Mouse (Mus musculus): ENCODE data around the gene Lcn11. TPM values are rescaled to one million over a fixed set of nuclear protein-coding genes. Genes with fewer than 3 reads are reported as not detected.
"Not testable (repeated sequence)": the region's sequence is repeated elsewhere in the genome, so short reads cannot be mapped to it uniquely, and the experiment has no call there.

Gene Lcn11
- not detected in 2 replicates for polyA plus RNA-seq (2016; fragmentation: Nextera tagmentation; extraction: Ambion mirVana)

GRCm38 (mm10) chr2:25776717-25777116 is at the start of gene Lcn11:
Gene Lcn11, plus strand, starts transcription at chr2:25777017.
- H3K27me3 ChIP-seq (replicated peaks; ENCODE audit: low read depth, poor library complexity, severe bottlenecking) = no peaks in the 10 kb centered on the region
- no peak within 1 kb of the TSS for H3K27ac ChIP-seq (replicated peaks)
- 98% methylated on average over 1 of the region's 1 CpGs for WGBS
- DNase-seq (ENCODE audit: low spot score) = no peak
- no peak within 1 kb of the TSS for H3K4me3 ChIP-seq
- no peaks in the 10 kb centered on the region for H3K36me3 ChIP-seq (replicated peaks)
- no peaks in the 10 kb centered on the region for H3K4me1 ChIP-seq
- H3K9me3 ChIP-seq = no peaks in the 10 kb centered on the region

DNA sequence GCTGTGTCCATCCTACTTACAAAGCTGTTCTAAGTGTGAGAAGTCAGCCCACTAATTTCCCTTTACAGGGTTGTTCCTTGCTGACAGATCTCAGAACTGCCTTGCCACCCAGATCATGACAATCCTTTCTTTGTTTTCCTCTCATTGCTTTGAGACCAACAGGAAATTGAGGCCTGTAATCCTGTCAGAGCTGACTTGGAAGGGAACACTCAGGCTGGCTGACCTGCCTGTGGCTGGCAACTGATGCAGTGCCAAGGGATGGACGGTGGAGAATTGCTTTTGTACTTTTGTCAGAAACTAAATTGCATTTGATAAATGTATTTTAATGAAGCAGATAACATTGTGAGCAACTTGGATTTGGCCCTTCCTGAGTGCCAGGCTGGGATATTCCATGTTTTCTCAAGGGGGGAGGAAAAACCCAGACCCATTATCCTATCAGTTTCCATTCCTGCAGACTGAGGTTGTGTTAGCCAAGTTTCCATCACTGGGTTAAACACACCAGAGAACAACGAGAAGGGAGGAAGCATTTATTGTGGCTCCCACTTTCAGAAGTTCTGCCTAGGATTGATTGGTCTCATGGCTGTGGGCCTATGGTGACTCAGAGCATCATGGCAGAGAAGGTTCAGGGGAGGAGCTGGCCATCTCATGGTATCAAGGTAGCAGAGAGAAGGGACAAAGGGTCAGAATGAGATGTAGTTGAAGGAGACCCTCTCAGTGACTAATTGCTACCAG is 43.5 kb upstream of the Lcn11 start:
- no peak for DNase-seq (ENCODE audit: low spot score)
- WGBS = 49% methylated on average over 2 of the region's 2 CpGs
- peaks cover 4% of the 10 kb centered on the region; the same call in 1 of the 2 replicates for H3K9me3 ChIP-seq
- no peak overlapping the region for H3K27ac ChIP-seq (replicated peaks)
- no peaks in the 10 kb centered on the region for H3K4me1 ChIP-seq
- H3K4me3 ChIP-seq = no peak overlapping the region
- no peaks in the 10 kb centered on the region for H3K27me3 ChIP-seq (replicated peaks; ENCODE audit: low read depth, poor library complexity, severe bottlenecking)
- H3K36me3 ChIP-seq (replicated peaks) = no peaks in the 10 kb centered on the region

DNA sequence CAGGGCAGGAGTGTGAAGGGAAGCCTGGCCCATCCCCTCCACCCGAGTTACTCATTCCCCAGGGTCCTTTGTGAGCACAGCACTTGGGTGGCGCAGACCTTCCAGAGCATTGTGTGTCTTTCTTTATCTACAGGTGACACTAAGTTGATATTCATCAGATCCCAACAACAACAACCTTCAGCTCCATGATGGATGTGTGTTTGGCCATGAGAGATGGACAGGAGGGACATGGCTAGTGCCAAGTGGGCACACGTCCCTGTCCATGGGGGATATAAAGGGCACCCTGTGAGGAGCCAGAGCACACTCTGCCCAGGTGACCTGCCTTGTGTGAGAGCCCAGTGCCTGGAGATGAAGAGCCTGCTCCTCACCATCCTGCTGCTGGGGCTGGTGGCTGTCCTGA is 40.1 kb upstream of the Lcn11 start, which contains the start of gene Obp2b:
Gene Obp2b, plus strand, starts transcription at position 301 of the 400 bp plus-strand sequence.
- 77% methylated on average over 3 of the region's 3 CpGs for WGBS
- not testable (repeated sequence) for H3K4me3 ChIP-seq; H3K36me3 ChIP-seq (replicated peaks); H3K27me3 ChIP-seq (replicated peaks; ENCODE audit: low read depth, poor library complexity, severe bottlenecking); H3K27ac ChIP-seq (replicated peaks); DNase-seq (ENCODE audit: low spot score); H3K4me1 ChIP-seq; H3K9me3 ChIP-seq

DNA sequence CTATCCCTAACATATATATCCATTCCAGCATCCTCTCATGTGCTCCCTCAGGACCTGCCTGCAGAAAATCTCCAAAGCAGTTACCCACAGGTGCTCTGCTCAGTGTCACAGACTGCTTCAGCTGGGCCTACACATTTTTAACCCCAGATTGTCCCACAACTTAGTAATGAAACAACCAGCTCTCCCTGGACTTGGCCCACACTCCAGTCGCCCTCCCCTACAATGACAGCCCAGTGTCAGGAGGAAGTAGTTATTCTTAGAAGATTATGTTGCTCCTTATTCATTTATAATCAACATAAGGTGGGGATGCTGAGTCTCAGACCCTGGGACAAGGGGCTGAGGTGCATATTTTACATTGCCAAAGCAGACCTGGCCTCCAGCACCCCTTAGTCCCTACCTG is 35.1 kb upstream of the Lcn11 start:
- Histone ChIP-seq H3K9me3 (no peaks in the 10 kb centered on the region), H3K27ac (replicated peaks) (no peak overlapping the region), H3K4me1 (no peaks in the 10 kb centered on the region), H3K27me3 (replicated peaks; ENCODE audit: low read depth, poor library complexity, severe bottlenecking) (no peaks in the 10 kb centered on the region), H3K36me3 (replicated peaks) (no peaks in the 10 kb centered on the region), H3K4me3 (no peak overlapping the region)
- 73% methylated on average over 1 of the region's 1 CpGs for WGBS
- DNase-seq (ENCODE audit: low spot score) = no peak

- 83% methylated on average over 1 of the region's 1 CpGs for WGBS
- no peak for DNase-seq (ENCODE audit: low spot score)
- H3K27ac ChIP-seq (replicated peaks) = no peak overlapping the region
- no peaks in the 10 kb centered on the region; the same call in 1 of the 2 replicates for H3K9me3 ChIP-seq
- H3K4me1 ChIP-seq = no peaks in the 10 kb centered on the region
- no peaks in the 10 kb centered on the region for H3K27me3 ChIP-seq (replicated peaks; ENCODE audit: low read depth, poor library complexity, severe bottlenecking)
- H3K36me3 ChIP-seq (replicated peaks) = no peaks in the 10 kb centered on the region
- H3K4me3 ChIP-seq = no peak overlapping the region
Observed at GRCm38 (mm10) chr2:25754201-25754600, 22.6 kb upstream of the Lcn11 start.

- 28% methylated on average over 4 of the region's 4 CpGs for WGBS
- Histone ChIP-seq H3K4me3 (no peak overlapping the region), H3K4me1 (no peaks in the 10 kb centered on the region), H3K27me3 (replicated peaks; ENCODE audit: low read depth, poor library complexity, severe bottlenecking) (no peaks in the 10 kb centered on the region), H3K9me3 (no peaks in the 10 kb centered on the region; the same call in 1 of the 2 replicates), H3K27ac (replicated peaks) (no peak overlapping the region), H3K36me3 (replicated peaks) (no peaks in the 10 kb centered on the region)
- DNase-seq (ENCODE audit: low spot score) = no peak
Observed at GRCm38 (mm10) chr2:25758064-25758625, 18.7 kb upstream of the Lcn11 start.

GRCm38 (mm10) chr2:25765269-25765668 is 11.5 kb upstream of the Lcn11 start, which contains the start of gene Lcn3:
Gene Lcn3, plus strand, starts transcription at chr2:25765569.
- Histone ChIP-seq H3K27ac (replicated peaks) (no peak within 1 kb of the TSS), H3K4me1 (no peaks in the 10 kb centered on the region), H3K36me3 (replicated peaks) (no peaks in the 10 kb centered on the region), H3K9me3 (no peaks in the 10 kb centered on the region), H3K4me3 (no peak within 1 kb of the TSS), H3K27me3 (replicated peaks; ENCODE audit: low read depth, poor library complexity, severe bottlenecking) (no peaks in the 10 kb centered on the region)
- WGBS = 58% methylated on average over 2 of the region's 2 CpGs
- no peak for DNase-seq (ENCODE audit: low spot score)

DNA sequence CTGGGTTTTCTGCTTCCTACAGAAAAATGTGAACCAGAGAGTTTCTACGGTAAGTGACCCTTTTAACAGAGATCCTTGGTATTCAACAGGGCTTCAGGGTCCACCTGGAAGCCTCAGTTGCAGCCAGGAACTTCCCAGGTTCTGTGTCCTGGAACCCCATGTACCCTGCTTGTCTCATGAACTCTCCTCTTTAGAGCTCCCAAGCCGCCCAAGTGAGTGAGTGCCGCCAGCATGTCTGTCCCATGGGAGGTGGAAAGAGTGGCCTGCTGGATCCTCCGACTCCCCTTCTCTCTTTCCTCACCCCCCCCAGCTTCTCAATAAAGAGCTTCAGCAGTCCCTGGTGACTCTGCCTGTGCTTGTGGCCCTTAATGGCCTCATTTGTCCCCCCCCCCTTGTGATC is 9.1 kb upstream of the Lcn11 start:
- DNase-seq (ENCODE audit: low spot score) = no peak
- Histone ChIP-seq H3K27ac (replicated peaks) (no peak overlapping the region), H3K36me3 (replicated peaks) (no peaks in the 10 kb centered on the region), H3K27me3 (replicated peaks; ENCODE audit: low read depth, poor library complexity, severe bottlenecking) (no peaks in the 10 kb centered on the region), H3K4me1 (no peaks in the 10 kb centered on the region), H3K9me3 (no peaks in the 10 kb centered on the region), H3K4me3 (no peak overlapping the region)
- whole genome bisulfite sequencing = 88% methylated on average over 4 of the region's 4 CpGs

- H3K27me3 ChIP-seq (replicated peaks; ENCODE audit: low read depth, poor library complexity, severe bottlenecking) = no peaks in the 10 kb centered on the region
- DNase-seq (ENCODE audit: low spot score) = no peak
- no peaks in the 10 kb centered on the region for H3K4me1 ChIP-seq
- no peak overlapping the region for H3K4me3 ChIP-seq
- H3K36me3 ChIP-seq (replicated peaks) = no peaks in the 10 kb centered on the region
- no peaks in the 10 kb centered on the region for H3K9me3 ChIP-seq
- WGBS = 86% methylated on average over 2 of the region's 2 CpGs
- no peak overlapping the region for H3K27ac ChIP-seq (replicated peaks)
Observed at GRCm38 (mm10) chr2:25773507-25773906, 3.3 kb upstream of the Lcn11 start.

DNA sequence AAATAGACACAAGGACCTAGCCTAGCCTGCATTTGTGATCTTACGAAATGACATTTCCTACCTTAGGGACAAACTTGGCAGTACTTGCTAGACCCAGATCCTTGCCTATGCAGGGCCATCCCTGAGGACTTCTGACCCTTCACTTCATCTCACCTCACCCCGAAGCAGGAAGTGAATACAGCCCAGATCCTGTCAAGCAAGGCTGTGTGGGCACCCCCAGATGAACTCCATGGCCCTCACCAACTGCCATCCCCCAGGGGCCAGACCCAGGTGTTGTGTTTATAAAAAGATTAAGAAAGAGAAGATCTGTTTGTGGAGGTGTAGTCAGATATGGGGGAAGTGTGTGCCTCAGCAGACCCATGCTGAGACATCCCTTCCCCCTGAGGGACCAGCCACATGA is 2.2 kb upstream of the Lcn11 start:
- Histone ChIP-seq H3K27me3 (replicated peaks; ENCODE audit: low read depth, poor library complexity, severe bottlenecking) (no peaks in the 10 kb centered on the region), H3K36me3 (replicated peaks) (no peaks in the 10 kb centered on the region), H3K4me1 (no peaks in the 10 kb centered on the region), H3K9me3 (no peaks in the 10 kb centered on the region), H3K4me3 (no peak overlapping the region), H3K27ac (replicated peaks) (no peak overlapping the region)
- DNase-seq (ENCODE audit: low spot score) = no peak
- WGBS = 79% methylated on average over 2 of the region's 2 CpGs

DNA sequence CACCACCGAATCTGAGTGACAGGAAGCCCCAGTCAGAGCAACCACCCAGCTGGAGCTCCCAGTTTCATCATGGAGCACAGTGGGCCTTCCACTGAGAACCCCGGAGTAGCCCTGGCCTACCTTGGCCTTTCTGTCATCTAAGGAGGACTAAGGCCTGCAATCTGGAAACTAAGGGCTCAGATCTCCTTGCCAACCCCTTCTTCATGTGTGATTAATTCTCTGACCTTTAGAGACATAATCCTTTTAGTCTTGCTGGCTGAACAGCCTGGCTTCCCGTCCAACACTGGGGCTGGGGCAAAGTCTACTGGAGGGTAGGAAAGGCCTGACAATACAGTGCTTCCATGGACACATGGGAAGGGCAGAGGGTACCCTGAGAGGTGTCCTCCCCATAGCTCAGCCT is 826 bp upstream of the Lcn11 start:
- DNase-seq (ENCODE audit: low spot score) = no peak
- 75% methylated on average over 3 of the region's 3 CpGs for WGBS
- H3K27me3 ChIP-seq (replicated peaks; ENCODE audit: low read depth, poor library complexity, severe bottlenecking) = no peaks in the 10 kb centered on the region
- H3K4me3 ChIP-seq = no peak overlapping the region
- H3K27ac ChIP-seq (replicated peaks) = no peak overlapping the region
- no peaks in the 10 kb centered on the region for H3K36me3 ChIP-seq (replicated peaks)
- no peaks in the 10 kb centered on the region for H3K4me1 ChIP-seq
- no peaks in the 10 kb centered on the region for H3K9me3 ChIP-seq

GRCm38 (mm10) chr2:25779076-25779475 is 2.3 kb downstream of the Lcn11 start:
- no peaks in the 10 kb centered on the region for H3K9me3 ChIP-seq
- WGBS = 90% methylated on average over 9 of the region's 9 CpGs
- DNase-seq (ENCODE audit: low spot score) = no peak
- H3K4me1 ChIP-seq = no peaks in the 10 kb centered on the region
- H3K36me3 ChIP-seq (replicated peaks) = no peaks in the 10 kb centered on the region
- H3K27me3 ChIP-seq (replicated peaks; ENCODE audit: low read depth, poor library complexity, severe bottlenecking) = no peaks in the 10 kb centered on the region
- H3K27ac ChIP-seq (replicated peaks) = no peak overlapping the region
- H3K4me3 ChIP-seq = no peak overlapping the region

DNA sequence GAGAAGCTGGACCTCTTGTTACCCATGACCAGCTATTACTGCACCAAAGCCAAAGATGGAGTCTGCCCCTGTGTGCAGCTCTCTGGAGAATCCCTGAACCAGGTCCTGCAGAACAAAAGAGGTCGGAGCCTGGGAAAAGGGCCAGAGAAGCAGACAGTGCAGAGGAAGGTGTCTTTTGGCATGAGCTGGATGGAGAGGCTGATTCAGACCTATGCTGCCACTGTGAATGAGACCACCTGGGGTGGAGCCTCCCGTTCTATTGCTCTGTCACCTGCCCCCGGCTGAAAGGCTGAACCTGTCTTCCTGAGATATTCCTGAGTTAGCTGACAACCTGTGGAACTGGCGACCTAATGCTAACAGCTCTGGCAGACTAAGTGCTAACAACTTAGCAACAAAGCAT is 4.1 kb downstream of the Lcn11 start:
- no peaks in the 10 kb centered on the region for H3K27me3 ChIP-seq (replicated peaks; ENCODE audit: low read depth, poor library complexity, severe bottlenecking)
- no peak overlapping the region for H3K4me3 ChIP-seq
- H3K9me3 ChIP-seq = no peaks in the 10 kb centered on the region
- no peak overlapping the region for H3K27ac ChIP-seq (replicated peaks)
- H3K4me1 ChIP-seq = peaks cover 7% of the 10 kb centered on the region; the same call in 1 of the 2 replicates
- 66% methylated on average over 4 of the region's 4 CpGs for WGBS
- no peak for DNase-seq (ENCODE audit: low spot score)
- no peaks in the 10 kb centered on the region for H3K36me3 ChIP-seq (replicated peaks)
